Mouse (Mus musculus) yolk sac, embryonic 10.5 days (tissue): Measurements from ENCODE around the gene Ripk4.

ENCODE experiments used
- DNase-seq: peaks from one replicate; pipeline ENCODE4 v3.0.0-alpha.2; 2017; ENCODE audit warnings: low spot score

The Ripk4 gene

DNA sequence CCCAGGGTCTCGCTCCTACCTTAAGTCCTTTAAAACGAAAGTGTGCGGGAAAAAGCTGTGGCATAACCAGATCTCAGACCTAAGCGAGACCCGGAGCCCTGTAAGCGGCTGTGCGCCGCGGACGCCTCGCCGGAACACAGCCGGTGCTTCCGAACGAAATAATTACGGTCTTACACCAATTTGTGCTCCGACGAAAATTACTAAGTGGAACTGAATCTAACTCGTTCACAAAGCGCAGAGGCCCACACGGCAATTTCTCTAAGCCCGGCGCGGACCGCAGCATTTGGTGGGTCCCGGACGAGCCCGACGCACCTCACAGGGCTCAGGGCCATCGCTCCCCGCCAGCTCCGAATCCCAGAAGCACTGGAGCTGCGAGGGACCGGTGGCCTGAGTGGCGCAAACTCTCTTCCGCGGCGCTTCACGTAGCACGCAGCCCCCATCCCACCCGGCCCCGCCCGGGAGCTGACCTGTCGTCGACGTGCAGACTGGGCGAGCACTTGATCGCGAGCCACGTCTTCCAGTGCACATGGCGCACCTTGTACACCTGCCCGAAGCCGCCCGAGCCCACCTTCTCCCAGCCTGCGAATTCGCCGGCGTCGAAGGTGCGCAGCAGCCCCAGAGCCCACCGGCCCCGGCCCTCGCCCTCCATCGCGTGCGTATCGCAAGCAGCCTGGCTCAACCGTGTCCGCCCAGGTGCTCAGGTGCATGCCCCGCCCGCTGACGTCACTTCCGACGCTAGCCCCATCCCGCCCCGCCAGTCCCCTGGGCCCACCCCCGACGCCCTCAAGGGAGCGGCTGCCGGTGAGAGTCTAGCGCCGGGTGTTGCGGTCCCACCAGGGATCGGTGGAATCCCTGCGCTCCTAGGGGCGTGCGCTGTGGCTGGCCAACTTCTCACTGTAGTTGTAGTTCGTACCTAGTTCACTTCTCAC lies at the start of gene Ripk4:
TSS of gene Ripk4 (minus strand) at position 727 of the 929 bp plus-strand sequence.
- peak; percentile 90 for DNase-seq

DNA sequence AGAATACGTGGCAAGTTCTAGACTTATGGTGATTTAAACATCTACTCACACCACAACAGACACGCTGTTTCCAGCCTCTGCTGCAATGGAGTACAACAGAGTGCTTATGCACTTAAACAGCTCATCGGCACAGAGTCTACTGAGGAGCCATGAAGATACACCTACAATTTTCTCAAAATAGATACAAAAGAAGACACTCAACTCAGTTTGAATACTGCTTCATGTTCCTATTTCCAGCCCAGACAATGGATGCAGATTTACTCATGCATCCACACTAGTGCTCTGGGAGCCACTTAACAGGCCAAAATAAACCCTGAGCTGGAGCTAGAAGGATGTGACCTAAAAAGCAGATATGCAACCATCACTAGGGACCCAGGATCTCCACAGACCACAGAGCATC lies 45.3 kb upstream of the Ripk4 start:
- DNase-seq = no peak

DNA sequence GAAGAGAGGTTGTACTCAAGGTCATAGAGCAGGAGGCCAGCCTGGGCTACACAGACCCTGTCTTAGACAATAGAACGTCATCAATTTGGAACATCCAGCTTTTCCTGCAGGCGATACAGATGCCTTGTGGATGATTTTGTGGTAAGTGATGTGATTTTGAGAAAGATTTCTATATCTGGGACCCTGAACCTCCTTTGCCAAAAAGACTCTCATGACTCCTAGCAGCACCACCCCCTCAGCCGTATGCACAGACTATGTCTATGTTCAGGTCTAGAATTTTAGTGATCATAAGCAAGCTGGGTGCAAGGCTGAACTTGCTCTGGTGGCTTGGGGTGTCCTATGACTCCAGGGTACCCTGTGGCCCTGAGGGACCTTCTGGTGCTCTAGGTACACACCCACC lies 42.1 kb upstream of the Ripk4 start:
- no peak for DNase-seq

DNA sequence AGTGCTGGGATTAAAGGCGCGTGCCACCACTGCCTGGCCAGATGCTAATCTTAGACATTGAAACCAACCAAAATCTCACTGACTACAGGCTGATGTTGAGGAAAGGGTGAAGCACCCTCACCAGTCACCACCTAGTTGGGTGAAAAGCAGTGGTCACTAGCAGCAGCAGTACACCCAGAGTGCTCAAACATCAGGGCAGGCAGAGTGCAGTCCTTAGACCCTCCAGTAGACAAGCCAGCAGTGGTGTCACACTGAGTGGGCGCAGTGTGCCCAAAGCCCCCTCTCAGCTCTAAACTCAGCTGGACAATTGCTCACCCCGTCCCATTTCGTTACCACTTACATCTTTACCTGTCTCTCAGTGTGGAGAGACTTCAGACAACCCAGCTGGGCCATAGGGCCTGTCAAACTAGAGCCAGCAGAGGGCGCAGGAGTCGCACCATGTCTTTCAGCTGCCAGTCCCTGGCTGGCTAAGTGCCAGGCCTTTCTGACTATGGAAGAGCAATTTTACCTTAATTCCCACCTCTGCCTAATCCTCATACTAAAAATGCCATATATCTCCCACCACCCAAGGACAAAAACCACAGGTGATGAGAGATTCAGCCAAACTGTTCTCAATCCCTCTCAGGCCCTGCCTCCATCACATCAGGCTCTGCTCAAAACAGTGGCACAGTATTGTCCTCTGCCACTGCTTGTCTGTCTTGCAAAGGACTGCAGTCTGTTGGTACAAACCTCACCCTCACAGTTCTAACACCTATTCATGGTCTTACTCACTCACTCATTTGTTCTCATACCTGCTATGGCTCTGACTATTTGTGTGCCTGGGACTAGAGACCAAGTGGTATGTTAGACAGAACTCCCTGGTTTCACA lies 41.3 kb upstream of the Ripk4 start:
- peak; percentile 21 for DNase-seq

DNA sequence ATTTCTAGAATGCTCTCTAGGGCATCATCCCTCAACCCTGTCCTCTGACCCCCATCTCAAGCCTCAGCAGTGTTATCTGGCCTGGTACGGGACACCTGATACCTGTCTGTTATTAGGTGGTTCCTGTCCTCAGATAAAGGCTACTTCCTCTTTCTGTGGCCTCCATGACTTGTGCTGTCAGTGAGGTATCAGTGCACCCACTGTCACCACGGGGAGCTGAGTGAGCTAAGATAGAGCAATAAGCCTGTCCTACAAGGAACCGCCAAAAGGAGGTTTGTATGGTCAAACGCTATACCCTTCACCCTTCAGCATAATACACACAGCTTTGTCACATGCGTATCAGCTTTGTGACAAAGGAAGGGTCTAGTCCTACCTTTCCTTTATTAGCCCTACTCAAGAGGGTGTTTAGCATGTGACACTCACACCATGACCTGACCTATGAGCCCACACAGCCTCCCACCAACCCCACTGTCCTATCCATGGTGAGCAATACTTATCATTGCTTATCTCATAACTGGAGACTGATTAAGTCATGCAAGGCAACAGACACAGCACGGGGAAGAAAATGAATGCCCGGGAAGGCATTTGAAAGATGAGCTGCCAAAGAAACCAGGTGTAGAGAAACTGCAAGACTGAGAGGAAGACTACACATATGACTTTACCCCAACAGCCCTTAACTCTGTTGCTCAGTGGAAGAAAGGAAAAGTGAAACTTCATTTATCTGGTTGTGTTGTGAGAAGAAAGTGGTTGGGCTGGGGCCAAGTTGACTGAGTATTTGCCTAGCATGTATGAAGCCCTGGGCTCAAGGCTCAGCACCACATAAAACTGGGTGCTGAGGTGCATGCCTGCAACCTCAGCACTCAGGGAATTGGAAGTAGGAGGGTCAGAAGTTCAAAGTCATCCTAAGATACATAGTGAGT lies 34.6 kb upstream of the Ripk4 start:
- DNase-seq = no peak

DNA sequence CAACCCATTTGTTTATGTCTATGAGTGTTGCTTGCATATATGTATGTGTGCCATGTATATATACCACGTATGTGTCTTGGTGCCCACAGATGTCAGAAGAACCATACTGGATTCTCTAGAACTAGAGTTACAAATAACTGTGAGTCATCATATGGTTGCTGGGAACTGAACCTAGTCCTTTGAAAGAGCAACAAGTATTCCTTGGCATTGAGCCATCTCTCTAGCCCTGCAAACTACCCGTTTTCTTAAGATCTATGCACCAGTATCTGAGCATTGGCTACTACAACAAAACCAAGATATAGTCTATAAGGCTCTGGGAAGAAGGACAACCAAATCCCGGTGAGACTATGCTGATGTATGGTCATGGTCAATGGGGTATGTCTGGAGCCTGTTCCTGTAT lies 33.6 kb upstream of the Ripk4 start:
- no peak for DNase-seq

DNA sequence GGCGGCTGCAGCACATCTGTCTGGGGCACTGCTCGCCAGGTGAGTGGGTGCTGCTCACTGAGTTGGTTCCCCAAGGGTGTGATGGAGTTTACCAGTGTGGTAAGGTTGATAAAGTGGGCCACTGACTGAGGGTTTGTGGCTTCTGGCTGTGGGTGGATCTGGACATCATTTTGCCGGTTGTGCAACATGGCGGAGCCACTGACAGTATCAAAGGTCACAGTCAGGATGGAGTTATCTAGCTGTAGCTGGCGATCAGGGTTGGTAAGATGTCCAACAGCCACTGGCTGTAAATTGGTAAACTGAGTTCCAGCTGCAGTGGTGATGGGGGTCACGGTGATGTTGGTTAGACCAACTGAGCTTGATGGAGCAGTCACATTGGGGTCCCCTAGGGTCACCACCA lies 30.7 kb upstream of the Ripk4 start:
- peak; percentile 17 for DNase-seq

DNA sequence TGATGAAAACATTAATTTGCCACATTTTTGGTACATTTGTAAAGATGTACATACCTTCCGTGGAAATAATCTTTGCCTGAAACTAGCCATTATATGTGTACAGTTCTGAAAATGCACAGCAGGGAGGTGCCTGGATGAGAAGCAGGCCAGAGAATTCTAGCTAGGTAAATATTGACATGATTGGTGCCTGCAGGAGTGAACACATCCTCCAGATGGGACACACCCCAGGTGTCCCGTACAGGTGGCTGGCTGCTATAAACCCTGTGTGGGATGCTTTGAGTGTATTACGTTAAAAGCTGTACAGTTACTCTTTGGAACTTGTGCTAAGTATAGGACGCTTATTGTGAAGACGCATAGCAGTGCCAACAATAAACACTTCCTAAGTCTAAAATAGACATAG lies 19.5 kb upstream of the Ripk4 start:
- no peak for DNase-seq

DNA sequence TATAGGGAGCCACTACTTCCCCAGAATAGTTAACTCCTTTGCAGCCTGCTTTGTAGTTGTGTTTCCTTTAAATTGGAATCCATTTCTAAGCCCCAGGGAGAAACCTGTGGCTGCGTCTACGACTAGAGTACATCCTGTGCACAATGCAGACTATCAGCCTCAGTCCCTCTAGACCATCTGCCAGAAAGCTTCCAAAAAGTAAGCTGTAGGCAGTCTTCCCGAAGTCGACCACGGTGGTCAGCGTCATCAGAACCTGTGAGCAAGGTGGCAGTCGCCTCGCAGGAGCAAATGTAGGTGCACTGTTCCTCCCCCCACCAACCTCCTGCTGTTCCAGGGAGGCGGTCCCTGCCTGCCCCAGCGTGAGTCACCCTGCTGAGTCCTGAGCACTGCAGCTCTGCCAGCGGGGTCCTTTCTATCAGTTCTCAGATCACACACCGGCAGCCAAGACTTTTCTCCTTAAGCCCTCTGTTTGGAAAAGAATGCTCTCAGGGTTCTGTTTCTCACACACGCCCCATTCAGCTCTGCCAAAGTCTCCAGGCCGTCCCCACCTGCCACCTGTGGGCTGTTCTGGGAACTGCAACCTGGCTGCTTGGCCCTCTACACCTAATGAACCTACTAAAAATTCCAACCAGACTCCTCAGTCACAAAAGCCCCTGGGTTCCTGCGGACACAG lies 14.9 kb upstream of the Ripk4 start:
- peak; percentile 81 for DNase-seq

DNA sequence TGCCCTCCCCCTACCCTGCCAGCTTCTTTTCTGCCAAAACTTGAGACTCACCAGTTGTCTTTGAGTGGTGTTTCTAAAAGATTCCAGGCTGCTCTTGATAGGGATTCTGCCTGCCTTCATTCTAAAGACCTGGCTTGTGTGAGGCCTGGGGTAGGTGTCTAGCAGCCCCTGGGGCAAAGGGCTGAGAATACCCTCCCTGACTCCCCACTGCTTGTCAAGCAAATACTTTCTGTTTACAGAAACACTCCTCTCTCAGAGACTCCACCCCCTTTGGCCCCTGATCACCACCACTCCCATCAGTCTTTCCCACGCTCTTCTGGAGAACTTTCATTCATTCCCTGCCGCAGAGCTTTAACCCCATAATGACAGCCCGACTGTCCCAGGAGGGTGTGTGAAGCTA lies 2.9 kb upstream of the Ripk4 start:
- DNase-seq = peak; percentile 70

DNA sequence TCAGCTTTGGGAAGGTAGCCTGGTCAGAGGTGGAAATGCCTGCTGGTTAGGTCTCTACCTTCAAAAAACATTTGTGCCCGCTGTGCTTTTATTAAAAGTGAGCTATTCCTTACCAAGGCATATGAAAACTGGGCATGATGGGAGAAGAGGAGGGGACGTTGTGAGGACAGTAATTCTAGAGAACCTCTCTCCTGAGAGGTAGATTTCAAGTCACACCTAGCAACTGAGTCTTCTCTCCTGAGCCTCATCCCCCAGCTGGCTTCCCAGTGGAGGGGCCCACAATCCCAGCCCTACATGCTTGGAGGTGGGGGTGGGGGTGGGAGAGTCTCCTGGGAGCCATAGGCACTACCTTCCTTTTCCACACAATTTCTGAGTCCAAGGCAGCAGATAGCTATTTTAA lies 1.0 kb upstream of the Ripk4 start:
- DNase-seq = no peak

DNA sequence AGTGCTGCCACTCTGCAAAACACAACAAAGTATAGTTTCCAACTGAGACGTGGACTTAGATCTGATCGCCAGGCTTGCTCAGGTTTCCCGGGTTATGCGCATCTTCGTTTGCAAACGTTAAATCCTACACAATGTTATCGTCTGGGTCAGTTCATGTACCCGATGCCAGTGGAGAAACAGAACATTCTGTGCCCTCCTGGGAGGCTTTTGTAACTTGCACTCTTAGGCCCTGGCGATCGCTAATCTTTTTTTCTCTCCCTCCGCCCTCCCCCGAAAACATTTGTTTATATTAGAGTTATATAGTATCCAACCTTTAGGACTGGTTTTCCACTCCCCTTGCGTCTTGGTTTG lies 378 bp upstream of the Ripk4 start:
- no peak for DNase-seq

DNA sequence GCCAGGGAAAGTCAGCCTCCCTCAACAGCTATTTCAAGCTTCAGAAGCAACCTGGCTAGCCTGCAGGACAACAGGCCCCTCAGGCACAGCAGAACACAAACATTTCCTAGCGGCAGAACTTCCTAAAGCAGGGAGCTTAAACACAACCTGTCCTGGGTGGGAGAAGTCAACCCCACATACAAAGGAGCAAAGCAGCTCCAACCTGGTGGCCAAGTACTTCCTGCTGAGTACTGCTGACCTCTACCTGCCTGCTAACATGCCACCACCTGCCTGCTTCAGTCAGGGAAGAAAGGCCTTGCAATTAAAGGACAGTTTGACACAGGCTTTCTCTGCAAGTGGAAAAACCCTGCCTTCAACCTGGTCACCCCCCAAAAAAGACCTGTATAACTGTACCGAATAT lies 1.8 kb downstream of the Ripk4 start:
- DNase-seq = no peak

DNA sequence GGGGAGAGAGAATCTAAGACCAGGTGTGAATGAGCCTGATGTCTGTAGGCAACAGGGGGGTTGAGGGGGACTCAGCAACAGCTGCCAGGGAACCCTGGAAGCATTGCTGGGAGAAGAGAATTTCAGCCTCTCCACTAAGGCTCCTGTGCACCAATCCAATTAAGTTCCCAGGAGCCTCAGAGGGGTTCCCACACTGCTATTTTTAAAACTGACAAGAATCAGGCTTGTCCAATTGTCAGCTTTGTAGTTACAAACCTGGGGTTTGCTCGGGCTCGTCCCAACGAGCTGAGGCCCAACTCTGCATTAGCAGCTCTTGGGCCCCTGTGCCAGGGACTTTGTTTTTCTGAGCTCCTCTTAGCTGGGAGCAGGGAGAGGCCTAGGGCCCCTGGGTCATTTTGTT lies 3.9 kb downstream of the Ripk4 start:
- no peak for DNase-seq

DNA sequence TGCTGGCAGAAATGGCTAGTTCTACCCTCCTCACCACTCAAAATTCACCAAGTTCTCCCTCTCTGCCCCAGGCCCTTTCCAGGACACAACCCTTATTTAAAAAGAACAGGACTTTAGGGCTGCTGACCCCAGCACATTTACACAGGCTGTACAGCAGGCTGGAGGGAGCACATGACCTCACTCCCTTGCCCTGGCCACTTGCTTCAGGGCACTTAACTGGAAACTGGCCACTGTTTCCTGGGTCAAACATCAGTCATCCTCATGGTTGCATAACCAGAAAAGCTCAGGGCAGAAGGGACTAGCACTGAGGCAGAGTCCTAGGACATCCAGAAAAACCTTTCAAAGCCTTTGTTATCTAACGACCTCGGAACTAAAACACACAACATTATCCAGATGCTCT lies 5.3 kb downstream of the Ripk4 start:
- peak; percentile 69 for DNase-seq

DNA sequence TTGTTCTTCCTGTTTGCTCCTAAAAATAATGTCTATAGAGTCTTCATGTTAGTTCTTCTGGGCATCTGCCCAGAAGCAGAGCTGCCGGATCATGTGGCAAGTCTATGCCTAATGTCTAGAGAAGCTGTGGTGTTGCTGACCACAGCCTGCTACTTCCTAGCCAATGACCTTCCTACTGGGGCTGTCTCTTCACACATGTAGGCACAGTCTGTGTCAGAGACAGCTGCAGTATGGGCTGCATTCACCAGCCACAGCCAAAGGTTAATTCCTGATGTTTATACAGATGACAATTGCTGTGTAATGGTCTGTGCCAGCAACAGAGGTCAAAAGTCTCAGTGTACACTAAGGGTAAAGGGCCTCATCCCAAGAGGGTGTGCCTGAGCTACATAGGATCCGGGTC lies 7.1 kb downstream of the Ripk4 start:
- no peak for DNase-seq

DNA sequence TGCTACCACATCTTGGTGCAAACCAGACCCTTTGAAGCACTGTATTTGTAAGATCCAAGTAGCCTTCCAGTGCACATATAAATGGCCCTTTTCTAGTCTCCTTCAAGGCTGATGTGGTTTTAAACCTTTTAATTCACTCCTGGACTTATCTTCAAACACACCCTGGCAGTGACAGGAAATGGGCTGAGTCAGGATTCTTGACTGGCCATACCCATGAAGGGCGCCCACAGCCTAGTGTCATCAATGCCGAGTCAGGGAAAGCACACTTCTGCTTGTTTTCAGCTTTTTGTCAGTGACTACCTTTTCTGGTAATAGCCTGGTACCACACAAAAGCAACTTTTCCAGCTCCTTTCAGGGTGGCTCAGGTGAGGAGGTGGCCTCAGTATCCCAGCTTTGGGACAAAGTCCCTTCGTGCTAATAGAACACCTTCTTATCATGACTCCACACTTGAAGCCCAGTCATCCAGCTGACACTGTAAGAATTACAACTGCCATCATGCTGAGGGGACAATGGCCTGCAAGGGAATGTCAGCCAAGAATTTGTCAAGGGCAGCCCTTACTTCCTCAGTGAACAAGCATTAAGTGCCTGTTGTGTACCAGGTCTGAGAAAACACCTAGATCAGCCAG lies 11.2 kb downstream of the Ripk4 start:
- DNase-seq = no peak

DNA sequence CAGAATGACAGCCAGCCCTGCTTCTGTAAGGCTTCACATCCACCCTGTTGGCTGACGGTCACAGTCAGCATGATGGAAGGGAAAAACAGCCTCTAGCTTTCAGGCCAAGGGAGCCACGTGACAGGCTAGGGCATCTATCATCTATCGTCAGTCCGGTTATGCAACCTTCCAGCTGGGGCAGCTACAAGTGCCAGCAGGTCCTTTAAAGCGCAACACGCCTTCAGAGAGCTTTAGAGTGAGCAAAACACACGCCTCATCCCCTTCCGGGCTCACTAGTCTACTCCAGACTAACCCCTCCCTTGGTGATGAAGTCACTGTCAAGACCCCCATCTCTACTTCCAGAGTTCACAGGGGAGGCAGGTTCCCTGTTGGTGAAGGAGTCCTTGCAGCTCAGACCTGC lies 11.7 kb downstream of the Ripk4 start:
- DNase-seq = no peak

DNA sequence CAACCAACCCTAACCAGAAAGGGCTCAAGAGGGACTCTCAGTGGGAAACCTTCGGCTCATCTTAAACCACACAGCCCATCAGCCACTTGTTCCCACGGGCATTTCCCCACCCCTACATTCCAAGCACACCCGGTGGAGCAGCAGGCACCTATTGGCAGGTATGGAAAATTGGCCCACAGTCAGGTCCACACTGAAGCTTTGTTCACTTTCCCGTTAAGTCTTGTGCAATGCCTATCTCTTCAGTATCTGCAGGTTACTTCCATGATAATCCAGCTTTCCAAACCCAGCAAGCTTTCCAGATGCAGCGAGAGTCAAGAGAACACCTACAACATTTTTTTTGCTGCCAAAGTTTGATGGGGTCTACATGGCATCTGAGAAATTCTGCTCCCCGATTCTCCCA lies 15.2 kb downstream of the Ripk4 start:
- DNase-seq = no peak

DNA sequence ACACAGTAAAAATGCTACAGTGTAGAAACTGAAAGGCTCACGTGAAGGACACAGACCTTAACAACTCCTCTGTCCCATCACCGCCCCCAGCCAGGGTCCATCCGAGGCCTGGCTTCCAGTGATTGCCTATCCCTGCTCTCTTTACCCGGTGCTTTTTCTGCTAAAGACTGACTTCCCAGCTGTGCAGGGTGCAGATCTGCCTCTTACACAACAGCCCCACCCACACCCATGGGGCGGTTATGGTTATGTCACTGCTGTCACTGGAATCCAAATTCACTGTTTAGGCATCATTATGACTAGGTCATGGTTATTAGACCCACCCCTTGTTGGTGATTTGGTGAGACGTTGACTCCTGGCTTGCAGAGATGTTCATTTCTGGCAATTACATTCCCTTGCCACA lies 25.6 kb downstream of the Ripk4 start:
- no peak for DNase-seq

DNA sequence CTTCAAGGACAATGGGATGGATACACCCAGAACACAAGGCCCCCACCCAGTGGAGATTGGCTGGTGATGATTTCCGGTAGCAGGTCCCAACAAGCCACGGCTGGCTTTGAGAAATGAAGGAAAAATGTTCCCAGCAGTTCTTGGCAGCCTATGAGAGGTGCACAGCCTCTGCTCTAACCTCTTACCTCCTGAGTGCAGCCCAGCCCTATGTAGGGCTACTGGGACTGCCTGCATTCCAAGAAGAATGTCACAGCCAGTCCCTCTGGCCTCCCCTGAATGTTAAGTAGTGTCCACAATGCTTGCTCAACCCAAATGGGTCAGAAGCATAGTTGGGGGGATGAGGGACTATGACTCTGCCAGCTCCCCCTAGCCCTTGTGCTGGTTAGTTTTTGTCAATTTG lies 27.0 kb downstream of the Ripk4 start:
- DNase-seq = no peak
